Mouse (Mus musculus) E14TG2a.4 (cell line): Measurements from ENCODE around the gene Btg2.

Experiments
- CTCF ChIP-seq: conservative IDR thresholded peaks from 2 replicates; pipeline ENCODE4 v1.5.1; 2014; ENCODE audit warnings: low read length
- POU5F1 ChIP-seq: IDR thresholded peaks from 2 replicates; pipeline ENCODE4 v1.6.1; 2014; ENCODE audit warnings: low read length, borderline replicate concordance

GRCm38 (mm10) chr1:134037172-134037571 is 41.7 kb downstream of the Btg2 start, which contains the start of gene Fmod:
- TF ChIP-seq CTCF (no peak), POU5F1 (no peak)
